Mouse (Mus musculus): Measurements from ENCODE around the gene Psmd12.

DNA sequence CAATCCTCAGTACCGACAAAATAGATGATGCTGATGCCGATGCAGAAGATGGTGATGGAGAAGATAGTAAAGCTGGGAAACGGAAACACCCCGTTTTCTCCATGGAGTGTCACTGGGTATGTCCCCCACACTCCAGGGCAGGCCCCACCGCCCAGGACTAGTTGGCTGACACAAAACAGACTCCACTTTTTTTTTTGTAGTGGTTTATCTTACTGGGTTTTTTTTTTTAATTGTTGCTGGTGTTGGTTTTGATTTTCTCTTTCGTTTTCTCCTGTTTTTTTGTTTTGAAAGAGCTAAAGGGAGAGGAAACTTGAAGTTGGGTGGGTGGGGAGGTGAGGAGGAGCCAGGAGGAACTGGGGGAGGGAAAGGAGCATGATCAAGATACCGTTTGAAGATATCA is 27.2 kb upstream of the Psmd12 start:
- TF ChIP-seq KAT2A (conservative IDR thresholded peaks at IDR 0.05; ENCODE audit: low read depth, low read length) (no peak), CTCF (IDR thresholded peaks at IDR 0.05 in 2 of 3, conservative IDR thresholded peaks at IDR 0.05 in 1 of 3; ENCODE audit: control insufficient read depth in 1 of 3, insufficient read depth in 1 of 3, low read depth in 2 of 3, low read length in 3 of 3, poor library complexity in 1 of 3, severe bottlenecking in 1 of 3) (no peak), HCFC1 (IDR thresholded peaks at IDR 0.05; ENCODE audit: low read depth, low read length) (no peak), USF1 (IDR thresholded peaks at IDR 0.05; ENCODE audit: low read depth, low read length) (no peak), POLR2A (IDR thresholded peaks at IDR 0.05; ENCODE audit: control insufficient read depth in 1 of 2, insufficient read depth in 1 of 2, low read depth in 1 of 2, low read length in 2 of 2, poor library complexity in 1 of 2) (no peak), MXI1 (IDR thresholded peaks at IDR 0.05; ENCODE audit: low read depth, low read length) (no peak), SMC3 (IDR thresholded peaks at IDR 0.05; ENCODE audit: low read depth, low read length) (no peak), TAL1 (IDR thresholded peaks at IDR 0.05; ENCODE audit: low read length) (no peak), EP300 (IDR thresholded peaks at IDR 0.05; ENCODE audit: low read depth in 1 of 2, low read length in 2 of 2) (no peak), UBTF (IDR thresholded peaks at IDR 0.05; ENCODE audit: borderline replicate concordance, insufficient read depth, low read depth, low read length) (no peak), ELF1 (IDR thresholded peaks at IDR 0.05; ENCODE audit: low read depth, low read length) (no peak), RAD21 (IDR thresholded peaks at IDR 0.05; ENCODE audit: low read depth, low read length) (no peak)
